Mouse (Mus musculus): Measurements from ENCODE around the gene Ces5a. TPM values are rescaled to one million over a fixed set of nuclear protein-coding genes. Genes with fewer than 3 reads are reported as not detected.

Ces5a gene
- total RNA-seq, 4 experiments from 2014 or later = not detected

Other genes with a start within 250 kb of the Ces5a start
- gene Ces1g, start 198.5 kb downstream of the Ces5a start, total RNA-seq (2022) = under 1 TPM in 1 of 4 experiments, not detected in 3; 0.19 TPM
- not detected for gene Ces1h, start 156.1 kb downstream of the Ces5a start, total RNA-seq (2022)